Mouse (Mus musculus) adrenal gland, postnatal 10 days (tissue): ENCODE results near the gene Rpl34. TPM values are rescaled to one million over a fixed set of nuclear protein-coding genes. Genes with fewer than 3 reads are reported as not detected.

Experiments
- total RNA-seq, 2 experiments: library from RNA; stranded (reverse); gene quantifications; 2 replicates each; pipeline ENCODE4 v1.2.3; 2021

Rpl34 gene
- total RNA-seq, 2 experiments from 2014 or later: 787 to 809 TPM

Other genes with a start within 250 kb of the Rpl34 start
- gene Etnppl, start 113.0 kb downstream of the Rpl34 start, total RNA-seq: 1 to 10 TPM; 3.2 to 7.6 TPM
- 100 to 1,000 TPM in 1 of 2 experiments, 10 to 100 TPM in 1; 88.9 to 114 TPM for gene Ostc, start 21.0 kb downstream of the Rpl34 start, total RNA-seq